Mouse (Mus musculus): Measurements from ENCODE around the gene Nav1. TPM values are rescaled to one million over a fixed set of nuclear protein-coding genes. Genes with fewer than 3 reads are reported as not detected.

Nav1 gene
- polyA plus RNA-seq, 1 experiment from 2014 or later = 1.0 TPM

- Histone ChIP-seq H3K9ac (no peak overlapping the region), H3K4me3 (replicated peaks) (no peak overlapping the region), H3K27me3 (no peaks in the 10 kb centered on the region), H3K36me3 (replicated peaks) (no peaks in the 10 kb centered on the region), H3K4me1 (replicated peaks) (peaks cover 5% of the 10 kb centered on the region), H3K9me3 (replicated peaks) (no peaks in the 10 kb centered on the region), H3K27ac (replicated peaks) (no peak overlapping the region), H3K4me2 (no peak overlapping the region)
- no peak for ATAC-seq (ENCODE audit: insufficient read depth)
- WGBS (ENCODE audit: insufficient replicate concordance) = 52% methylated on average over 8 of the region's 8 CpGs
Observed at GRCm38 (mm10) chr1:135562982-135563650, 44.0 kb downstream of the Nav1 start.

GRCm38 (mm10) chr1:135562115-135562514 is 45.0 kb downstream of the Nav1 start:
- Histone ChIP-seq H3K27ac (replicated peaks) (no peak overlapping the region), H3K4me2 (no peak overlapping the region), H3K27me3 (no peaks in the 10 kb centered on the region), H3K9me3 (replicated peaks) (no peaks in the 10 kb centered on the region), H3K9ac (no peak overlapping the region), H3K4me1 (replicated peaks) (peaks cover 5% of the 10 kb centered on the region), H3K36me3 (replicated peaks) (no peaks in the 10 kb centered on the region), H3K4me3 (replicated peaks) (no peak overlapping the region)
- no peak for ATAC-seq (ENCODE audit: insufficient read depth)
- WGBS (ENCODE audit: insufficient replicate concordance) = 30% methylated on average over 4 of the region's 4 CpGs

GRCm38 (mm10) chr1:135561282-135561681 is 45.8 kb downstream of the Nav1 start:
- no peak for ATAC-seq (ENCODE audit: insufficient read depth)
- no peaks in the 10 kb centered on the region for H3K27me3 ChIP-seq
- H3K9me3 ChIP-seq (replicated peaks) = no peaks in the 10 kb centered on the region
- H3K27ac ChIP-seq (replicated peaks) = no peak overlapping the region
- H3K4me2 ChIP-seq = no peak overlapping the region
- no peak overlapping the region for H3K4me3 ChIP-seq (replicated peaks)
- peaks cover 5% of the 10 kb centered on the region for H3K4me1 ChIP-seq (replicated peaks)
- WGBS (ENCODE audit: insufficient replicate concordance) = 46% methylated on average over 6 of the region's 6 CpGs
- no peaks in the 10 kb centered on the region for H3K36me3 ChIP-seq (replicated peaks)
- H3K9ac ChIP-seq = no peak overlapping the region

DNA sequence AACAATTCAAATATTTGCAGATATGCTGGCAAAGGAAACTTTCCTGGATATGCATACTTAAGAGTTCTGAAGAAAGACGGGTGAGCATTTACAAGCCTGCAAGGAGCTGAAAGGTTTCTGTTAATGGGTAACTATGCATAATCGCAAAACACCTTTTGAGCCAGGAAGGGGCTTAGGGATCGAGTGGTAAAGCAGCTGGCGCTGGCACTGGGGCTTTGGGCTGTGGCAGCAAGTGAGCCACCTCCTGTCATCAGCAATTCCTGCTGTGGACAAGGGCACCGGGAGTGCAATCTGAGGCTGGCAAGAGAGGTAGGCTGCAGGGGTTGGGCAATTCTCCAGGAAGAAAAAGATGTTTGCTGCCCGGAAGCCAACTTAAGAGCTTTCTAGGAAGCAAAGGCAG is 49.1 kb downstream of the Nav1 start:
- Histone ChIP-seq H3K4me2 (no peak overlapping the region), H3K9ac (no peak overlapping the region)
- WGBS (ENCODE audit: insufficient replicate concordance) = 53% methylated on average over 6 of the region's 6 CpGs

GRCm38 (mm10) chr1:135555885-135556284 is 51.2 kb downstream of the Nav1 start:
- Histone ChIP-seq H3K9ac (no peak overlapping the region), H3K9me3 (replicated peaks) (no peaks in the 10 kb centered on the region), H3K4me2 (no peak overlapping the region), H3K36me3 (replicated peaks) (no peaks in the 10 kb centered on the region), H3K27ac (replicated peaks) (no peak overlapping the region), H3K4me3 (replicated peaks) (no peak overlapping the region), H3K4me1 (replicated peaks) (no peaks in the 10 kb centered on the region), H3K27me3 (no peaks in the 10 kb centered on the region)
- WGBS (ENCODE audit: insufficient replicate concordance) = 68% methylated on average over 8 of the region's 8 CpGs
- no peak for ATAC-seq (ENCODE audit: insufficient read depth)

More for the DNA sequence above, 49.1 kb downstream of the Nav1 start:
- H3K4me3 ChIP-seq (replicated peaks) = no peak overlapping the region
- no peaks in the 10 kb centered on the region for H3K36me3 ChIP-seq (replicated peaks)
- no peaks in the 10 kb centered on the region for H3K9me3 ChIP-seq (replicated peaks)
- no peak for ATAC-seq (ENCODE audit: insufficient read depth)
- no peaks in the 10 kb centered on the region for H3K27me3 ChIP-seq
- no peak overlapping the region for H3K27ac ChIP-seq (replicated peaks)
- H3K4me1 ChIP-seq (replicated peaks) = peaks cover under 1% of the 10 kb centered on the region; the same call in 1 of the 2 replicates

- H3K27ac ChIP-seq (replicated peaks) = no peak overlapping the region
- no peak overlapping the region for H3K9ac ChIP-seq
- no peaks in the 10 kb centered on the region for H3K4me1 ChIP-seq (replicated peaks)
- 23% methylated on average over 17 of the region's 17 CpGs for WGBS (ENCODE audit: insufficient replicate concordance)
- H3K4me2 ChIP-seq = no peak overlapping the region
- no peak for ATAC-seq (ENCODE audit: insufficient read depth)
- H3K4me3 ChIP-seq (replicated peaks) = no peak overlapping the region
- H3K27me3 ChIP-seq = no peaks in the 10 kb centered on the region
- H3K9me3 ChIP-seq (replicated peaks) = no peaks in the 10 kb centered on the region
- H3K36me3 ChIP-seq (replicated peaks) = no peaks in the 10 kb centered on the region
Observed at GRCm38 (mm10) chr1:135554632-135555260, 52.3 kb downstream of the Nav1 start.

- H3K9me3 ChIP-seq (replicated peaks) = no peaks in the 10 kb centered on the region
- H3K27ac ChIP-seq (replicated peaks) = no peak overlapping the region
- no peak overlapping the region for H3K4me3 ChIP-seq (replicated peaks)
- no peaks in the 10 kb centered on the region for H3K27me3 ChIP-seq
- no peak overlapping the region for H3K4me2 ChIP-seq
- no peak for ATAC-seq (ENCODE audit: insufficient read depth)
- 75% methylated on average over 4 of the region's 4 CpGs for WGBS (ENCODE audit: insufficient replicate concordance)
- H3K9ac ChIP-seq = no peak overlapping the region
- H3K36me3 ChIP-seq (replicated peaks) = no peaks in the 10 kb centered on the region
- no peaks in the 10 kb centered on the region for H3K4me1 ChIP-seq (replicated peaks)
Observed at GRCm38 (mm10) chr1:135553615-135554014, 53.5 kb downstream of the Nav1 start.

- WGBS (ENCODE audit: insufficient replicate concordance) = 46% methylated on average over 4 of the region's 4 CpGs
- Histone ChIP-seq H3K4me2 (no peak overlapping the region), H3K9ac (no peak overlapping the region), H3K9me3 (replicated peaks) (no peaks in the 10 kb centered on the region), H3K27ac (replicated peaks) (no peak overlapping the region), H3K36me3 (replicated peaks) (no peaks in the 10 kb centered on the region), H3K4me3 (replicated peaks) (no peak overlapping the region), H3K27me3 (no peaks in the 10 kb centered on the region), H3K4me1 (replicated peaks) (no peaks in the 10 kb centered on the region)
- ATAC-seq (ENCODE audit: insufficient read depth) = no peak
Observed at GRCm38 (mm10) chr1:135553154-135553553, 53.9 kb downstream of the Nav1 start.

DNA sequence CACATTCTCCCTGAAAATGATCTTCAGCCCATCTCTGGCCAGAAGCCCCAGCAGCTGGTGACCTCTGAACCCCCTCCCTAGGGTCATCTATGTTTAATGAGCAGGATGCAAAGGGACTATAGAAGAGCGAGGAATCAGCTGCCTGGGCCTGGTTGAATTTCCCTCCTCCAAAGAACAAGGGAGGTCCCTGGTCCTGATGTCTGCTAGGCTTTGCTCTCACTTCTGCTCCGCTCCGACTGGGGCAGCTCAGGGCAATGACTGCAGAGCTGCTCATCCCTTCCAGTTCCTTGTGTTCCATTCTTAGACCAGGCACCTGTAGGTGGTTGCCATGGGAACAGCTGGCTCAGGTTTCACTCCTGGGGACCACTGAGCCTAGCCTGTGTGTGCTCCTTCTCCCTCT is 56.2 kb downstream of the Nav1 start:
- Histone ChIP-seq H3K4me2 (no peak overlapping the region), H3K4me1 (replicated peaks) (no peaks in the 10 kb centered on the region), H3K27me3 (no peaks in the 10 kb centered on the region), H3K9ac (no peak overlapping the region), H3K36me3 (replicated peaks) (no peaks in the 10 kb centered on the region), H3K4me3 (replicated peaks) (no peak overlapping the region), H3K9me3 (replicated peaks) (no peaks in the 10 kb centered on the region), H3K27ac (replicated peaks) (no peak overlapping the region)
- 63% methylated on average over 3 of the region's 3 CpGs for WGBS (ENCODE audit: insufficient replicate concordance)
- no peak for ATAC-seq (ENCODE audit: insufficient read depth)

DNA sequence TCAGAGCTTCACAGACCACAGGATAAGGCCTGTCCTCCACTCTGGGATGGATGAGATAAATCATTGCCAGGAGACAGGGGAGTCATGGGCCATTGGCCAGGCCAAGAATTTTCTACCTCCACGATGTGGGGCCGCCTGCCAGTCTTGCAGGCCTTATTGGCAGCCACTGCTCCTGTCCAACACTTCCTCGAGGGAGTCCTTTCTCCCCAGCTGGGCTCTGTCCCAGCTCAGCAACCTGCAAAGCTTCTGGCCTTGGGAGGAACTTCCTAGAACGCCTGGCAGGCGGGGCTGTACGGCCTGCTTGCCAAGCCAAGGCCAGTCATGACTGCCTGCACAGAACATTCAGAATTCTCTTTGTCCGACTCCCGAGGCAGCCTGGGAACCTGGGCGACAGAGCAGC is 58.3 kb downstream of the Nav1 start:
- Histone ChIP-seq H3K9me3 (replicated peaks) (no peaks in the 10 kb centered on the region), H3K4me1 (replicated peaks) (no peaks in the 10 kb centered on the region), H3K4me2 (no peak overlapping the region), H3K9ac (no peak overlapping the region), H3K4me3 (replicated peaks) (no peak overlapping the region), H3K27me3 (no peaks in the 10 kb centered on the region), H3K36me3 (replicated peaks) (no peaks in the 10 kb centered on the region), H3K27ac (replicated peaks) (no peak overlapping the region)
- WGBS (ENCODE audit: insufficient replicate concordance) = 58% methylated on average over 9 of the region's 9 CpGs
- no peak for ATAC-seq (ENCODE audit: insufficient read depth)

DNA sequence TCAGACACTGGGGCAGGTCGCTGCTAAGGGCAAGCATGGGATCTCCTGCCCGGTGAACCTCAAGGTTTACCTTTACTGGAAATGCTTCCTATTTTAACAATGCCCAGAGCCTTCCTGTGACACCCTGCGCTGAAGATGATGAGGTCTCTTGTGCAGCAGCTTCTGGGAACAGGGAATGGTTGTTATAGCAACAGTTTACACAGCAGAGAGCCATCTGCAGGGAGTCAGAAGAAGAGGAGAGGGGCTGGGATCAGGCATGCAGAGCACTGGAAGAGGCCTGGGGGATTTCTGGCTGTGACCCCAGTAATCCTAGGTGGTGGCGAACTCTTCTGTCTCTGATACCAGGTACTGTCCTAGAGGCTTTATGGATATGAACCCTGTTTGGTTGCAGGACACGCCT is 61.0 kb downstream of the Nav1 start:
- no peak overlapping the region for H3K27ac ChIP-seq (replicated peaks)
- WGBS (ENCODE audit: insufficient replicate concordance) = 60% methylated on average over 5 of the region's 5 CpGs
- no peak overlapping the region for H3K9ac ChIP-seq
- no peaks in the 10 kb centered on the region for H3K9me3 ChIP-seq (replicated peaks)
- H3K4me1 ChIP-seq (replicated peaks) = no peaks in the 10 kb centered on the region
- H3K4me2 ChIP-seq = no peak overlapping the region
- H3K27me3 ChIP-seq = no peaks in the 10 kb centered on the region
- no peaks in the 10 kb centered on the region for H3K36me3 ChIP-seq (replicated peaks)
- no peak overlapping the region for H3K4me3 ChIP-seq (replicated peaks)
- ATAC-seq (ENCODE audit: insufficient read depth) = no peak

All from liver, embryonic 15.5 days (tissue).